Mouse (Mus musculus): Measurements from ENCODE around the gene Itpkb. TPM values are rescaled to one million over a fixed set of nuclear protein-coding genes. Genes with fewer than 3 reads are reported as not detected.

Gene Itpkb
- polyA plus RNA-seq, 1 experiment = 12.5 TPM

- Histone ChIP-seq H3K4me1 (ENCODE audit: control insufficient read depth, insufficient read depth, low read length) (no peaks in the 10 kb centered on the region), H3K27ac (ENCODE audit: insufficient read depth, low read length) (no peak overlapping the region), H3K4me3 (ENCODE audit: insufficient read depth, low read length) (no peak overlapping the region)
- TF ChIP-seq POLR2A (IDR thresholded peaks at IDR 0.05; ENCODE audit: low read depth, low read length) (no peak), CTCF (IDR thresholded peaks at IDR 0.05; ENCODE audit: borderline replicate concordance, insufficient read depth, low read length) (no peak)
Measured at GRCm38 (mm10) chr1:180354129-180354528, 23.8 kb downstream of the Itpkb start.

GRCm38 (mm10) chr1:180354976-180355730 lies 24.9 kb downstream of the Itpkb start:
- TF ChIP-seq POLR2A (IDR thresholded peaks at IDR 0.05; ENCODE audit: low read depth, low read length) (no peak), CTCF (IDR thresholded peaks at IDR 0.05; ENCODE audit: borderline replicate concordance, insufficient read depth, low read length) (no peak)
- H3K27ac ChIP-seq (ENCODE audit: insufficient read depth, low read length) = no peak overlapping the region
- no peak overlapping the region for H3K4me3 ChIP-seq (ENCODE audit: insufficient read depth, low read length)
- no peaks in the 10 kb centered on the region for H3K4me1 ChIP-seq (ENCODE audit: control insufficient read depth, insufficient read depth, low read length)

- TF ChIP-seq CTCF (IDR thresholded peaks at IDR 0.05; ENCODE audit: borderline replicate concordance, insufficient read depth, low read length) (no peak), POLR2A (IDR thresholded peaks at IDR 0.05; ENCODE audit: low read depth, low read length) (no peak)
- Histone ChIP-seq H3K27ac (ENCODE audit: insufficient read depth, low read length) (no peak overlapping the region), H3K4me1 (ENCODE audit: control insufficient read depth, insufficient read depth, low read length) (no peaks in the 10 kb centered on the region), H3K4me3 (ENCODE audit: insufficient read depth, low read length) (no peak overlapping the region)
Measured at GRCm38 (mm10) chr1:180356176-180356575, 25.9 kb downstream of the Itpkb start.

GRCm38 (mm10) chr1:180356857-180357256 lies 26.6 kb downstream of the Itpkb start:
- Histone ChIP-seq H3K4me1 (ENCODE audit: control insufficient read depth, insufficient read depth, low read length) (no peaks in the 10 kb centered on the region), H3K27ac (ENCODE audit: insufficient read depth, low read length) (no peak overlapping the region), H3K4me3 (ENCODE audit: insufficient read depth, low read length) (no peak overlapping the region)
- TF ChIP-seq CTCF (IDR thresholded peaks at IDR 0.05; ENCODE audit: borderline replicate concordance, insufficient read depth, low read length) = no peak
- no peak for TF ChIP-seq POLR2A (IDR thresholded peaks at IDR 0.05; ENCODE audit: low read depth, low read length)

DNA sequence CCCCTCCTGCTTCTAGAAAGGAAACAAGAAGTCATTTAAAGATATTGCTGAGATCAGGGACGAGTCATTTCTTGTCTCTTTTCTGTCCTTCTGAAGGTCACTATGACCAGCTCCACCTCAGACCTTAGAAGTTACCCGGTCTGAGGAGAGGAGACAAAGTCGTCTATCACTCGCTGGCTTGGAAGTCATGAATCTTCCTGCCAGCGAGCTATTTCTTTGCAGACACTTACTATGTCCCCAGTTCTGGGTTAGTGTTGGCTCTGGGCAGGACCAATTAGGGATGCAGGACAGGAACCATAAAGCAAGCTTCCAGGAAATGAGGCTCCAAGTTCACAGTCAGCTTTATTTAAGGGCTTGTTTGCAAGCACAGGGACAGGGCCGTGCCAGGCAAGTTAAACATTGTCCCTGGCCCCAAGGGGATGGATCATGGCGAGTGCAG lies 27.6 kb downstream of the Itpkb start:
- H3K27ac ChIP-seq (ENCODE audit: insufficient read depth, low read length) = no peak overlapping the region
- H3K4me1 ChIP-seq (ENCODE audit: control insufficient read depth, insufficient read depth, low read length) = no peaks in the 10 kb centered on the region
- TF ChIP-seq POLR2A (IDR thresholded peaks at IDR 0.05; ENCODE audit: low read depth, low read length) = no peak
- no peak for TF ChIP-seq CTCF (IDR thresholded peaks at IDR 0.05; ENCODE audit: borderline replicate concordance, insufficient read depth, low read length)
- H3K4me3 ChIP-seq (ENCODE audit: insufficient read depth, low read length) = no peak overlapping the region

- H3K4me1 ChIP-seq (ENCODE audit: control insufficient read depth, insufficient read depth, low read length) = no peaks in the 10 kb centered on the region
- H3K4me3 ChIP-seq (ENCODE audit: insufficient read depth, low read length) = no peak overlapping the region
- TF ChIP-seq POLR2A (IDR thresholded peaks at IDR 0.05; ENCODE audit: low read depth, low read length) (no peak), CTCF (IDR thresholded peaks at IDR 0.05; ENCODE audit: borderline replicate concordance, insufficient read depth, low read length) (no peak)
- no peak overlapping the region for H3K27ac ChIP-seq (ENCODE audit: insufficient read depth, low read length)
Measured at GRCm38 (mm10) chr1:180358466-180358865, 28.2 kb downstream of the Itpkb start.

GRCm38 (mm10) chr1:180359311-180359710 lies 29.0 kb downstream of the Itpkb start:
- no peak for TF ChIP-seq POLR2A (IDR thresholded peaks at IDR 0.05; ENCODE audit: low read depth, low read length)
- no peak for TF ChIP-seq CTCF (IDR thresholded peaks at IDR 0.05; ENCODE audit: borderline replicate concordance, insufficient read depth, low read length)
- H3K4me3 ChIP-seq (ENCODE audit: insufficient read depth, low read length) = no peak overlapping the region
- no peak overlapping the region for H3K27ac ChIP-seq (ENCODE audit: insufficient read depth, low read length)
- no peaks in the 10 kb centered on the region for H3K4me1 ChIP-seq (ENCODE audit: control insufficient read depth, insufficient read depth, low read length)

DNA sequence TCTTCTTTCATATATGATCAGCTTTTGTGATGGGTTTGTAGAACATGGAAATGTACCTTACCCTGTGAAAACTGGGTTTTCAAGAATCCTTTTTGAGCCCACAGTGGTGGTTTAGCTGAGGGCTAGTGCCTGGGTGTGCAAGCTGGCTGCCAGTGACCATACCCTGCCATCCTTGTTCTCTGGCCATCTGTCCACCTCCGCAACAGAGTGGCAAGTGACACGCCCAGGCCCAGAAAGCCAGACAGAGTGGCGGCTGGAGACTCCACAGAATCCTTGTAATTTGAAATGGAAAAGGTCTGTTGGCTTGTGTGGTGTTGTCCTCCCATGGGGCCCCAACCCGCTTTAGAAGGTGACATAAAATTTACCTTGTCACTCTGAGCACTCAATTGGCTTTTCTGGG lies 31.9 kb downstream of the Itpkb start:
- Histone ChIP-seq H3K4me1 (ENCODE audit: control insufficient read depth, insufficient read depth, low read length) (peaks cover 6% of the 10 kb centered on the region; the same call in 1 of the 2 replicates), H3K4me3 (ENCODE audit: insufficient read depth, low read length) (no peak overlapping the region), H3K27ac (ENCODE audit: insufficient read depth, low read length) (no peak overlapping the region)
- TF ChIP-seq POLR2A (IDR thresholded peaks at IDR 0.05; ENCODE audit: low read depth, low read length) (no peak), CTCF (IDR thresholded peaks at IDR 0.05; ENCODE audit: borderline replicate concordance, insufficient read depth, low read length) (no peak)

DNA sequence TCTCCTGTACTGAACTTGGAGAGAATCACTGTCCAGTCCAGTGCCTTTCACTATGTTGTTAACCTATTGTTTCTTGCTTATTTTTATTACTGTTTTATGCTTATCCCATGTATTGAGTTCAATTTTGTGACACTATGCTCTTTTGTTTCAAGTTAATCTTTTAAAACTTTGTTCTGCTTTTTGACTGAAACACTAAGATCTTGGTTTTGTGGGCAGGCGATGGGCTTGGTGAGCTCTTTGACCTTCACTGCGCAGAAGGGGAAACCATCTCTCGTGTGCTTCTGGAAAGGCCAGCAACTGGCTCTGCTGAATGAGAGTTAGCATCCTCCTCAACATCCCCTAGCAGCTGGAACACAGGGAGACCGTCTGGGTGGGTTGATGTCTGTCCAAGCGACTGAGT lies 32.6 kb downstream of the Itpkb start:
- TF ChIP-seq CTCF (IDR thresholded peaks at IDR 0.05; ENCODE audit: borderline replicate concordance, insufficient read depth, low read length) = no peak
- no peak for TF ChIP-seq POLR2A (IDR thresholded peaks at IDR 0.05; ENCODE audit: low read depth, low read length)
- Histone ChIP-seq H3K27ac (ENCODE audit: insufficient read depth, low read length) (no peak overlapping the region), H3K4me1 (ENCODE audit: control insufficient read depth, insufficient read depth, low read length) (peaks cover 6% of the 10 kb centered on the region; the same call in 1 of the 2 replicates), H3K4me3 (ENCODE audit: insufficient read depth, low read length) (no peak overlapping the region)

DNA sequence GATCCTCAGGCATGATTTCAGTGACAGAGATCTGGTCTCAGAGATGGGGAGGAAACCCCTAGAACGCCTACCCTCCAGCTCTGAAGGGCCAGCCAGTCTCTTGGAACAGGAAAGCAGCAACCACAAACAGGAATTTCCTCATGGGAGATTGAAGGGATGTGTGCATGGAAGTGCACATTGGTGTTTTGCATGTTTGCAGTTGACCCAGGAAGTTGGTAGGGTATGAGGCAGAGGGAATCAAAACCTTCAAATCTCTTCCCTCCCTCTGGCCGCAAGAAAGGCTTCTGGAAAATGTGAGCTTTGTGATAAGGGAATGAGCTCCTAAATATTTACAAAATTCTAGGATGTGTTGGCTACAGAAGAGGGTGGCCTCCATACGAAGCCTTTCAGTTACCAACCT lies 33.0 kb downstream of the Itpkb start:
- Histone ChIP-seq H3K4me1 (ENCODE audit: control insufficient read depth, insufficient read depth, low read length) (peaks cover 6% of the 10 kb centered on the region; the same call in 1 of the 2 replicates), H3K4me3 (ENCODE audit: insufficient read depth, low read length) (no peak overlapping the region), H3K27ac (ENCODE audit: insufficient read depth, low read length) (no peak overlapping the region)
- no peak for TF ChIP-seq POLR2A (IDR thresholded peaks at IDR 0.05; ENCODE audit: low read depth, low read length)
- no peak for TF ChIP-seq CTCF (IDR thresholded peaks at IDR 0.05; ENCODE audit: borderline replicate concordance, insufficient read depth, low read length)
